Mouse (Mus musculus) spleen, adult 2 months (tissue): Measurements from ENCODE around the gene 2810408A11Rik.

Experiments used
- CTCF ChIP-seq: fragments of 200-500 bp; IDR thresholded peaks from 2 replicates; pipeline ENCODE4 v1.5.1; 2011; ENCODE audit warnings: mild to moderate bottlenecking, inconsistent platforms; ENCODE audit not compliant: insufficient read depth, insufficient read length, insufficient replicate concordance; ENCODE audit errors: extremely low read depth
- POLR2A ChIP-seq: fragments of 200-500 bp; IDR thresholded peaks from 2 replicates; pipeline ENCODE4 v1.6.1; 2011; ENCODE audit warnings: low read depth, low read length, inconsistent platforms

GRCm38 (mm10) chr11:69934681-69935080 lies 33.9 kb upstream of the 2810408A11Rik start:
- TF ChIP-seq CTCF (no peak), POLR2A (no peak)
